Mouse (Mus musculus): ENCODE data around the gene Bud31. TPM values are rescaled to one million over a fixed set of nuclear protein-coding genes. Genes with fewer than 3 reads are reported as not detected.
"Not testable (repeated sequence)": the region's sequence is repeated elsewhere in the genome, so short reads cannot be mapped to it uniquely, and the experiment has no call there.

The Bud31 gene
- polyA plus RNA-seq (2015; fragmentation: Nextera tagmentation; extraction: Ambion mirVana), result 135 and 150 TPM in 2 replicates

- peak; percentile 84 for ATAC-seq (ENCODE audit: extremely low read depth, insufficient number of reproducible peaks, low FRiP score, low TSS enrichment)
- peak within 1 kb of the TSS; percentile 85 for H3K27ac ChIP-seq (replicated peaks)
- H3K4me1 ChIP-seq, result peaks cover 34% of the 10 kb centered on the region
- peak within 1 kb of the TSS; percentile 95 for H3K9ac ChIP-seq
- H3K4me2 ChIP-seq, result peak within 1 kb of the TSS; percentile 77
- H3K4me3 ChIP-seq, result peak within 1 kb of the TSS; percentile 89
- H3K9me3 ChIP-seq, result no peaks in the 10 kb centered on the region
- H3K27me3 ChIP-seq (replicated peaks), result no peaks in the 10 kb centered on the region
- WGBS, result under 1% methylated on average over 84 of the region's 84 CpGs
- peaks cover 58% of the 10 kb centered on the region for H3K36me3 ChIP-seq
These were observed at the start of gene Bud31, which contains the start of gene Pdap1 for GRCm38 (mm10) chr5:145139571-145140519. Bud31 (plus strand) TSS chr5:145140362. Pdap1 (minus strand) TSS chr5:145140238.

- Histone ChIP-seq H3K4me2 (no peak overlapping the region), H3K27ac (replicated peaks) (no peak overlapping the region), H3K27me3 (replicated peaks) (no peaks in the 10 kb centered on the region), H3K4me3 (no peak overlapping the region), H3K9ac (no peak overlapping the region), H3K9me3 (no peaks in the 10 kb centered on the region), H3K36me3 (peaks cover 99% of the 10 kb centered on the region), H3K4me1 (no peaks in the 10 kb centered on the region)
- ATAC-seq (ENCODE audit: extremely low read depth, insufficient number of reproducible peaks, low FRiP score, low TSS enrichment), result no peak
- 74% methylated on average over 4 of the region's 4 CpGs for WGBS
These were observed 44.0 kb upstream of the Bud31 start for GRCm38 (mm10) chr5:145096195-145096594.

GRCm38 (mm10) chr5:145098340-145098821, 41.8 kb upstream of the Bud31 start:
- Histone ChIP-seq H3K4me2 (no peak overlapping the region), H3K4me3 (no peak overlapping the region), H3K27me3 (replicated peaks) (no peaks in the 10 kb centered on the region), H3K4me1 (no peaks in the 10 kb centered on the region), H3K9ac (no peak overlapping the region), H3K36me3 (peaks cover 100% of the 10 kb centered on the region), H3K9me3 (no peaks in the 10 kb centered on the region), H3K27ac (replicated peaks) (no peak overlapping the region)
- 84% methylated on average over 10 of the region's 10 CpGs for WGBS
- ATAC-seq (ENCODE audit: extremely low read depth, insufficient number of reproducible peaks, low FRiP score, low TSS enrichment), result no peak

GRCm38 (mm10) chr5:145100960-145101359, 39.2 kb upstream of the Bud31 start:
- no peaks in the 10 kb centered on the region for H3K9me3 ChIP-seq
- peaks cover 100% of the 10 kb centered on the region for H3K36me3 ChIP-seq
- ATAC-seq (ENCODE audit: extremely low read depth, insufficient number of reproducible peaks, low FRiP score, low TSS enrichment), result no peak
- H3K27ac ChIP-seq (replicated peaks), result no peak overlapping the region
- no peaks in the 10 kb centered on the region for H3K4me1 ChIP-seq
- H3K27me3 ChIP-seq (replicated peaks), result no peaks in the 10 kb centered on the region
- H3K9ac ChIP-seq, result no peak overlapping the region
- no peak overlapping the region for H3K4me2 ChIP-seq
- 98% methylated on average over 9 of the region's 9 CpGs for WGBS
- H3K4me3 ChIP-seq, result no peak overlapping the region

GRCm38 (mm10) chr5:145101451-145101850, 38.7 kb upstream of the Bud31 start:
- not testable (repeated sequence) for H3K27me3 ChIP-seq (replicated peaks); H3K27ac ChIP-seq (replicated peaks); H3K9ac ChIP-seq; H3K4me1 ChIP-seq; H3K4me3 ChIP-seq; H3K4me2 ChIP-seq; H3K9me3 ChIP-seq; ATAC-seq (ENCODE audit: extremely low read depth, insufficient number of reproducible peaks, low FRiP score, low TSS enrichment)
- peaks cover 100% of the 10 kb centered on the region for H3K36me3 ChIP-seq
- WGBS, result 93% methylated on average over 11 of the region's 11 CpGs

- Histone ChIP-seq H3K4me3 (no peak overlapping the region), H3K4me1 (no peaks in the 10 kb centered on the region), H3K27me3 (replicated peaks) (no peaks in the 10 kb centered on the region), H3K27ac (replicated peaks) (no peak overlapping the region), H3K9me3 (no peaks in the 10 kb centered on the region), H3K4me2 (no peak overlapping the region), H3K36me3 (peaks cover 100% of the 10 kb centered on the region), H3K9ac (no peak overlapping the region)
- no peak for ATAC-seq (ENCODE audit: extremely low read depth, insufficient number of reproducible peaks, low FRiP score, low TSS enrichment)
- WGBS, result 74% methylated on average over 4 of the region's 4 CpGs
These were observed 37.5 kb upstream of the Bud31 start for GRCm38 (mm10) chr5:145102706-145103105.

- 88% methylated on average over 9 of the region's 9 CpGs for WGBS
- ATAC-seq (ENCODE audit: extremely low read depth, insufficient number of reproducible peaks, low FRiP score, low TSS enrichment), result no peak
- Histone ChIP-seq H3K4me3 (no peak overlapping the region), H3K9me3 (no peaks in the 10 kb centered on the region), H3K27ac (replicated peaks) (no peak overlapping the region), H3K9ac (no peak overlapping the region), H3K27me3 (replicated peaks) (no peaks in the 10 kb centered on the region), H3K36me3 (peaks cover 100% of the 10 kb centered on the region), H3K4me2 (no peak overlapping the region), H3K4me1 (no peaks in the 10 kb centered on the region; the same call in 1 of the 2 replicates)
These were observed 35.8 kb upstream of the Bud31 start for GRCm38 (mm10) chr5:145104328-145104727.

GRCm38 (mm10) chr5:145105694-145106275, 34.4 kb upstream of the Bud31 start:
- H3K27me3 ChIP-seq (replicated peaks), result no peaks in the 10 kb centered on the region
- no peaks in the 10 kb centered on the region for H3K9me3 ChIP-seq
- H3K4me1 ChIP-seq, result no peaks in the 10 kb centered on the region; the same call in 1 of the 2 replicates
- H3K9ac ChIP-seq, result no peak overlapping the region
- no peak overlapping the region for H3K4me3 ChIP-seq
- H3K36me3 ChIP-seq, result peaks cover 100% of the 10 kb centered on the region
- H3K27ac ChIP-seq (replicated peaks), result no peak overlapping the region
- 81% methylated on average over 9 of the region's 9 CpGs for WGBS
- no peak for ATAC-seq (ENCODE audit: extremely low read depth, insufficient number of reproducible peaks, low FRiP score, low TSS enrichment)
- no peak overlapping the region for H3K4me2 ChIP-seq

- 75% methylated on average over 6 of the region's 6 CpGs for WGBS
- ATAC-seq (ENCODE audit: extremely low read depth, insufficient number of reproducible peaks, low FRiP score, low TSS enrichment), result no peak
- H3K36me3 ChIP-seq, result peaks cover 57% of the 10 kb centered on the region
These were observed 29.8 kb upstream of the Bud31 start for GRCm38 (mm10) chr5:145110401-145110800.

GRCm38 (mm10) chr5:145112566-145112965, 27.6 kb upstream of the Bud31 start:
- WGBS, result 80% methylated on average over 8 of the region's 8 CpGs
- H3K9me3 ChIP-seq, result no peaks in the 10 kb centered on the region
- peaks cover 39% of the 10 kb centered on the region for H3K36me3 ChIP-seq
- H3K27me3 ChIP-seq (replicated peaks), result no peaks in the 10 kb centered on the region
- no peak overlapping the region for H3K9ac ChIP-seq
- no peak overlapping the region for H3K4me3 ChIP-seq
- H3K4me2 ChIP-seq, result no peak overlapping the region
- H3K4me1 ChIP-seq, result peaks cover 33% of the 10 kb centered on the region
- ATAC-seq (ENCODE audit: extremely low read depth, insufficient number of reproducible peaks, low FRiP score, low TSS enrichment), result no peak
- no peak overlapping the region for H3K27ac ChIP-seq (replicated peaks)

More at GRCm38 (mm10) chr5:145110401-145110800, 29.8 kb upstream of the Bud31 start:
- Histone ChIP-seq H3K9me3 (no peaks in the 10 kb centered on the region), H3K4me2 (no peak overlapping the region), H3K27ac (replicated peaks) (no peak overlapping the region), H3K4me1 (peaks cover 13% of the 10 kb centered on the region), H3K9ac (no peak overlapping the region), H3K27me3 (replicated peaks) (no peaks in the 10 kb centered on the region), H3K4me3 (no peak overlapping the region)

- Histone ChIP-seq H3K27ac (replicated peaks) (no peak overlapping the region), H3K9ac (peak overlapping the region; percentile 90)
These were observed 26.7 kb upstream of the Bud31 start for GRCm38 (mm10) chr5:145113416-145113815.

More at GRCm38 (mm10) chr5:145113416-145113815, 26.7 kb upstream of the Bud31 start:
- H3K27me3 ChIP-seq (replicated peaks), result no peaks in the 10 kb centered on the region
- H3K4me3 ChIP-seq, result peak overlapping the region; percentile 82
- 25% methylated on average over 2 of the region's 2 CpGs for WGBS
- peaks cover 36% of the 10 kb centered on the region for H3K36me3 ChIP-seq
- peak overlapping the region; percentile 84 for H3K4me2 ChIP-seq
- ATAC-seq (ENCODE audit: extremely low read depth, insufficient number of reproducible peaks, low FRiP score, low TSS enrichment), result no peak
- H3K9me3 ChIP-seq, result no peaks in the 10 kb centered on the region
- peaks cover 41% of the 10 kb centered on the region for H3K4me1 ChIP-seq

Data from heart, embryonic 13.5 days (tissue).